Mouse (Mus musculus) spleen, adult 2 months (tissue): ENCODE data around the gene Cpxm1. TPM values are rescaled to one million over a fixed set of nuclear protein-coding genes. Genes with fewer than 3 reads are reported as not detected.

Experiments used
- DNase-seq, 2 experiments: peaks; one replicate each; pipeline versions ENCODE4 v3.0.0 to v3.0.0-alpha.2; 2012 to 2021; ENCODE audit warnings: low spot score in 2 of 2, low read depth in 1 of 2
- H3K27ac ChIP-seq: fragments of 200-500 bp; 2 replicates; pipeline ENCODE4 v1.5.1; 2012; ENCODE audit warnings: low read length, inconsistent platforms; ENCODE audit not compliant: insufficient read depth
- H3K27me3 ChIP-seq: fragments of 200-500 bp; 2 replicates; pipeline ENCODE4 v1.6.1; 2012; ENCODE audit warnings: mild to moderate bottlenecking, moderate library complexity, low read length, inconsistent platforms; ENCODE audit not compliant: control insufficient read depth, insufficient read depth
- H3K36me3 ChIP-seq: fragments of 200-500 bp; 2 replicates; pipeline ENCODE4 v1.6.1; 2012; ENCODE audit warnings: mild to moderate bottlenecking, low read length, inconsistent platforms; ENCODE audit not compliant: control insufficient read depth, insufficient read depth
- H3K4me1 ChIP-seq: fragments of 200-500 bp; 2 replicates; pipeline ENCODE4 v1.6.1; 2011; ENCODE audit warnings: inconsistent platforms; ENCODE audit not compliant: control insufficient read depth, insufficient read depth, insufficient read length
- H3K4me3 ChIP-seq: fragments of 200-500 bp; 2 replicates; pipeline ENCODE4 v1.5.1; 2011; ENCODE audit warnings: mild to moderate bottlenecking, inconsistent platforms; ENCODE audit not compliant: insufficient read depth, insufficient read length; ENCODE audit errors: extremely low read depth
- CTCF ChIP-seq: fragments of 200-500 bp; IDR thresholded peaks from 2 replicates; pipeline ENCODE4 v1.5.1; 2011; ENCODE audit warnings: mild to moderate bottlenecking, inconsistent platforms; ENCODE audit not compliant: insufficient read depth, insufficient read length, insufficient replicate concordance; ENCODE audit errors: extremely low read depth
- POLR2A ChIP-seq: fragments of 200-500 bp; IDR thresholded peaks from 2 replicates; pipeline ENCODE4 v1.6.1; 2011; ENCODE audit warnings: low read depth, low read length, inconsistent platforms
- WGBS: fragments of 180-500 bp; shearing (Covaris S2); methylation state at CpG from one replicate; pipeline ENCODE4 v1.1.7; 2018; 5-methylcytosine and 5-hydroxymethylcytosine counted together
- polyA plus RNA-seq: library from polyadenylated mRNA; depleted of rRNA; stranded (reverse); fragments of >200 nt; gene quantifications from 2 replicates; pipeline ENCODE4 v1.2.3, GENCODE M21; 2012; rRNA removed

Cpxm1 gene
- polyA plus RNA-seq, 1 experiment = 15.6 TPM

GRCm38 (mm10) chr2:130350376-130350775 lies 47.0 kb downstream of the Cpxm1 start:
- 91% methylated on average over 3 of the region's 3 CpGs for WGBS
- no peak for DNase-seq
- H3K27ac ChIP-seq = no peak overlapping the region
- H3K36me3 ChIP-seq = no peaks in the 10 kb centered on the region
- H3K4me3 ChIP-seq = no peak overlapping the region
- TF ChIP-seq CTCF (no peak), POLR2A (no peak)
- H3K27me3 ChIP-seq = no peaks in the 10 kb centered on the region
- H3K4me1 ChIP-seq = no peaks in the 10 kb centered on the region

- no peak overlapping the region for H3K4me3 ChIP-seq
- WGBS = 84% methylated on average over 7 of the region's 7 CpGs
- no peaks in the 10 kb centered on the region for H3K36me3 ChIP-seq
- no peak for TF ChIP-seq POLR2A
- no peak for TF ChIP-seq CTCF
- no peak for DNase-seq
- no peaks in the 10 kb centered on the region for H3K27me3 ChIP-seq
- no peaks in the 10 kb centered on the region for H3K4me1 ChIP-seq
- no peak overlapping the region for H3K27ac ChIP-seq
These were observed 56.2 kb downstream of the Cpxm1 start for GRCm38 (mm10) chr2:130341220-130341580.

Other genes with a start within 250 kb of the Cpxm1 start
- 255 and 272 TPM in 2 replicates for gene Snrpb, start 218.2 kb downstream of the Cpxm1 start, polyA plus RNA-seq
- not detected in 2 replicates for gene Tmc2, start 202.4 kb downstream of the Cpxm1 start, polyA plus RNA-seq
- 66.3 and 80.1 TPM in 2 replicates for gene Nop56, start 123.1 kb downstream of the Cpxm1 start, polyA plus RNA-seq
- 76.2 and 97.0 TPM in 2 replicates for gene Idh3b, start 113.0 kb downstream of the Cpxm1 start, polyA plus RNA-seq
- 1.5 and 1.7 TPM in 2 replicates for gene Ebf4, start 102.4 kb downstream of the Cpxm1 start, polyA plus RNA-seq
- gene Gm28372, start 7.7 kb upstream of the Cpxm1 start, polyA plus RNA-seq = not detected in 2 replicates
- not detected in 2 replicates for gene 1700020A23Rik, start 7.7 kb upstream of the Cpxm1 start, polyA plus RNA-seq
- gene Tmem239, start 8.9 kb upstream of the Cpxm1 start, polyA plus RNA-seq = not detected in 2 replicates
- gene Vps16, start 26.8 kb upstream of the Cpxm1 start, polyA plus RNA-seq = 84.8 and 97.5 TPM in 2 replicates
- 33.2 and 35.3 TPM in 2 replicates for gene Pced1a, start 27.1 kb upstream of the Cpxm1 start, polyA plus RNA-seq
- gene Ptpra, start 52.7 kb upstream of the Cpxm1 start, polyA plus RNA-seq = 31.9 and 37.4 TPM in 2 replicates
- 59.3 and 87.9 TPM in 2 replicates for gene Mrps26, start 166.2 kb upstream of the Cpxm1 start, polyA plus RNA-seq
- gene Oxt, start 178.6 kb upstream of the Cpxm1 start, polyA plus RNA-seq = 0.32 TPM in 1 of 2 replicates, not detected in the other
- not detected in 2 replicates for gene Avp, start 185.0 kb upstream of the Cpxm1 start, polyA plus RNA-seq
- 1.1 and 1.2 TPM in 2 replicates for gene Fastkd5, start 232.5 kb upstream of the Cpxm1 start, polyA plus RNA-seq
- gene Ubox5, start 232.5 kb upstream of the Cpxm1 start, polyA plus RNA-seq = 3.8 and 4.4 TPM in 2 replicates
- 3.0 and 3.2 TPM in 2 replicates for gene Lzts3, start 245.2 kb upstream of the Cpxm1 start, polyA plus RNA-seq